Mouse (Mus musculus): Measurements from ENCODE around the gene Nisch. TPM values are rescaled to one million over a fixed set of nuclear protein-coding genes. Genes with fewer than 3 reads are reported as not detected.

The Nisch gene
- polyA plus RNA-seq, 1 experiment from 2014 or later, result 343 TPM

DNA sequence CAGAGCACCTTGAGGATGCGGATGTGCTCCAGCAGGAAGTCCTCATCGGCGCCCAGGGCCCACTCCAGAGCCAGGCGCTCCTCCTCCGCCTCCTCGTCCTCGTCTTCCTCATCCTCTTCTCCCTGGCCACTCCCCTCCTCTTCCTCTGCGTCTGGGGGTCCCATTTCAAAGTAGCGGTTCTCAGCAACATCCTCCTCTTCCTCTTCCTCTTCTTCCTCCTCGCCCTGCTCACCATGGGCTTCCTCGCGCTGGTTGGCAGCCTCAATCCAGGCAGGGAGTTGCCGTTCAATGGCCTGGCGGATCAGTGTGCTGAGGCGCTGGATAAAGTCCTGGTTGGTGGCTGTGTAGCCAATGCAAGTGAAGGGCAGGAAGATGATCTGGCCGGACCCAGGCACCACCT, 39.5 kb downstream of the Nisch start:
- H3K36me3 ChIP-seq (ENCODE audit: control insufficient read depth, insufficient read depth, low read length), result peaks cover 97% of the 10 kb centered on the region
- H3K4me1 ChIP-seq (ENCODE audit: control insufficient read depth, insufficient read depth, low read length), result no peaks in the 10 kb centered on the region
- H3K4me3 ChIP-seq (replicated peaks; ENCODE audit: low read depth, low read length), result no peak overlapping the region
- H3K27me3 ChIP-seq (ENCODE audit: control insufficient read depth, insufficient read depth, low read length), result no peaks in the 10 kb centered on the region
- H3K9me3 ChIP-seq (ENCODE audit: control insufficient read depth, low read length), result no peaks in the 10 kb centered on the region
- 93% methylated on average over 16 of the region's 16 CpGs for WGBS
- ATAC-seq (ENCODE audit: low FRiP score, low TSS enrichment) (no peak), DNase-seq (no peak)
- H3K9ac ChIP-seq (replicated peaks; ENCODE audit: low read length), result no peak overlapping the region
- H3K27ac ChIP-seq (replicated peaks; ENCODE audit: low read depth, low read length), result no peak overlapping the region
- no peak overlapping the region for H3K4me2 ChIP-seq (ENCODE audit: low read length)

GRCm38 (mm10) chr14:31173537-31173936, 43.2 kb downstream of the Nisch start:
- peaks cover 84% of the 10 kb centered on the region for H3K36me3 ChIP-seq (ENCODE audit: control insufficient read depth, insufficient read depth, low read length)
- ATAC-seq (ENCODE audit: low FRiP score, low TSS enrichment), result no peak
- DNase-seq, result no peak
- 94% methylated on average over 7 of the region's 7 CpGs for WGBS
- H3K9me3 ChIP-seq (ENCODE audit: control insufficient read depth, low read length), result no peaks in the 10 kb centered on the region
- no peak overlapping the region for H3K27ac ChIP-seq (replicated peaks; ENCODE audit: low read depth, low read length)
- no peak overlapping the region for H3K9ac ChIP-seq (replicated peaks; ENCODE audit: low read length)
- no peaks in the 10 kb centered on the region for H3K4me1 ChIP-seq (ENCODE audit: control insufficient read depth, insufficient read depth, low read length)
- H3K4me2 ChIP-seq (ENCODE audit: low read length), result no peak overlapping the region
- H3K4me3 ChIP-seq (replicated peaks; ENCODE audit: low read depth, low read length), result no peak overlapping the region
- no peaks in the 10 kb centered on the region for H3K27me3 ChIP-seq (ENCODE audit: control insufficient read depth, insufficient read depth, low read length)

DNA sequence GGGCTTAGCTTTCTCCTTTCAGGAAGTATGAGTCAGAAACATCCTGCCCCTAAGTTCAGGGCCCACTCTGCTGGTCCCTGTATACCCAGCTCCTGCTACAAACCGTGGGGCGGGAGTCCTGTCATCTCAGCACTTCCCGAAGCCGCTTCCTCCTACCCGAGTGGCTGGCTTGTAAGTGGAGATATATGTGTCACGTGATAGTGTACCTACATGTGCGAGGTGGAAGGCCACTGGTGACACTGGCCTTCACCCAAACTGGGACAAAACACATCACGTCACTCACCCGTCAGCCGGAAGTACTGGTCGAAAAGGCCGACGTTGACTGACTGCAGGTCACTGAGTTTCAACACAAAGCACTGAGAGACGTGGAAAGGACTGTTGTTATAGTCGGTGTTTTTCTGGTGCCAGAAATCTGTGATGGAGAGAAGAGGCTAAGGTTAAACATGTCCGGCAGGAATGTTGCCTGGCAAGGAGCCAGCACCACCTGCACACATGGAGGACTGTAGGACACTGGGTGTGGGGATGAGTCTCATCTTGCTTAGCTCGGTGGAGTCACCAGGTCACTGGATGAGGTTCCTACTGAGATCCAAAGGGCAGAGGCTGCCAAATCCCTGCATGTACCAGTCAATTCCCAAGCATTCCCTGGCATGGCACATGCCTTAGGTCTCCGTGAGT, 43.8 kb downstream of the Nisch start:
- Histone ChIP-seq H3K27ac (replicated peaks; ENCODE audit: low read depth, low read length) (no peak overlapping the region), H3K9ac (replicated peaks; ENCODE audit: low read length) (no peak overlapping the region), H3K27me3 (ENCODE audit: control insufficient read depth, insufficient read depth, low read length) (no peaks in the 10 kb centered on the region), H3K9me3 (ENCODE audit: control insufficient read depth, low read length) (no peaks in the 10 kb centered on the region), H3K36me3 (ENCODE audit: control insufficient read depth, insufficient read depth, low read length) (peaks cover 81% of the 10 kb centered on the region), H3K4me1 (ENCODE audit: control insufficient read depth, insufficient read depth, low read length) (no peaks in the 10 kb centered on the region), H3K4me3 (replicated peaks; ENCODE audit: low read depth, low read length) (no peak overlapping the region), H3K4me2 (ENCODE audit: low read length) (no peak overlapping the region)
- 91% methylated on average over 18 of the region's 18 CpGs for WGBS
- ATAC-seq (ENCODE audit: low FRiP score, low TSS enrichment) (no peak), DNase-seq (no peak)

- H3K36me3 ChIP-seq (ENCODE audit: control insufficient read depth, insufficient read depth, low read length), result peaks cover 70% of the 10 kb centered on the region
- ATAC-seq (ENCODE audit: low FRiP score, low TSS enrichment) (no peak), DNase-seq (no peak)
- no peak overlapping the region for H3K4me2 ChIP-seq (ENCODE audit: low read length)
- H3K27ac ChIP-seq (replicated peaks; ENCODE audit: low read depth, low read length), result no peak overlapping the region
- H3K4me3 ChIP-seq (replicated peaks; ENCODE audit: low read depth, low read length), result no peak overlapping the region
- no peaks in the 10 kb centered on the region for H3K4me1 ChIP-seq (ENCODE audit: control insufficient read depth, insufficient read depth, low read length)
- H3K27me3 ChIP-seq (ENCODE audit: control insufficient read depth, insufficient read depth, low read length), result no peaks in the 10 kb centered on the region
- WGBS, result 94% methylated on average over 15 of the region's 15 CpGs
- no peaks in the 10 kb centered on the region for H3K9me3 ChIP-seq (ENCODE audit: control insufficient read depth, low read length)
- no peak overlapping the region for H3K9ac ChIP-seq (replicated peaks; ENCODE audit: low read length)
Measured at GRCm38 (mm10) chr14:31171821-31172220, 44.9 kb downstream of the Nisch start.

- Histone ChIP-seq H3K4me3 (replicated peaks; ENCODE audit: low read depth, low read length) (no peak overlapping the region), H3K9ac (replicated peaks; ENCODE audit: low read length) (no peak overlapping the region), H3K4me1 (ENCODE audit: control insufficient read depth, insufficient read depth, low read length) (no peaks in the 10 kb centered on the region), H3K27me3 (ENCODE audit: control insufficient read depth, insufficient read depth, low read length) (no peaks in the 10 kb centered on the region), H3K9me3 (ENCODE audit: control insufficient read depth, low read length) (no peaks in the 10 kb centered on the region), H3K27ac (replicated peaks; ENCODE audit: low read depth, low read length) (no peak overlapping the region), H3K36me3 (ENCODE audit: control insufficient read depth, insufficient read depth, low read length) (peaks cover 65% of the 10 kb centered on the region), H3K4me2 (ENCODE audit: low read length) (no peak overlapping the region)
- ATAC-seq (ENCODE audit: low FRiP score, low TSS enrichment), result no peak
- WGBS, result 89% methylated on average over 11 of the region's 11 CpGs
- peak; percentile 14 for DNase-seq
Measured at GRCm38 (mm10) chr14:31171386-31171785, 45.4 kb downstream of the Nisch start.

DNA sequence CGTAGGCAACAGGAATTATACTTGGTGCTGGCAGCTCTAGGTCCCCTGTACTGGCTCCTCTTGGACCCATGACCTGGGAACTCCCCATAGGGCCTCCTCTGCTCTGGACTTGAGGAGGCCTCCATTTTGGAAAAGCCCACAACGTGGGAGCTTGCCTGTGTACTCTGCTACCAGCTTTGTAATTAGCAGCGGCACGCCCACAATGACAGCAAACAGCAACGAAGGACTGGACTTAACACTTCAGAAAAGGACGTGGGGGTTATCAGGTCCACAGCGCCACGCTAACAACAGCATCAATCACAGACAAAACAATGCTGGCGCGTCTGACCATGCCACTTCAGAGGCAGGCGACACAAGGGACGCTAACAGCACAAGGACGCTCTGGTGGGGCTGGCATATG, 45.8 kb downstream of the Nisch start:
- no peak for DNase-seq
- Histone ChIP-seq H3K4me3 (replicated peaks; ENCODE audit: low read depth, low read length) (no peak overlapping the region), H3K9me3 (ENCODE audit: control insufficient read depth, low read length) (no peaks in the 10 kb centered on the region), H3K27ac (replicated peaks; ENCODE audit: low read depth, low read length) (no peak overlapping the region), H3K27me3 (ENCODE audit: control insufficient read depth, insufficient read depth, low read length) (no peaks in the 10 kb centered on the region), H3K36me3 (ENCODE audit: control insufficient read depth, insufficient read depth, low read length) (peaks cover 61% of the 10 kb centered on the region), H3K9ac (replicated peaks; ENCODE audit: low read length) (no peak overlapping the region), H3K4me1 (ENCODE audit: control insufficient read depth, insufficient read depth, low read length) (no peaks in the 10 kb centered on the region), H3K4me2 (ENCODE audit: low read length) (no peak overlapping the region)
- WGBS, result 89% methylated on average over 13 of the region's 13 CpGs
- ATAC-seq (ENCODE audit: low FRiP score, low TSS enrichment), result no peak

DNA sequence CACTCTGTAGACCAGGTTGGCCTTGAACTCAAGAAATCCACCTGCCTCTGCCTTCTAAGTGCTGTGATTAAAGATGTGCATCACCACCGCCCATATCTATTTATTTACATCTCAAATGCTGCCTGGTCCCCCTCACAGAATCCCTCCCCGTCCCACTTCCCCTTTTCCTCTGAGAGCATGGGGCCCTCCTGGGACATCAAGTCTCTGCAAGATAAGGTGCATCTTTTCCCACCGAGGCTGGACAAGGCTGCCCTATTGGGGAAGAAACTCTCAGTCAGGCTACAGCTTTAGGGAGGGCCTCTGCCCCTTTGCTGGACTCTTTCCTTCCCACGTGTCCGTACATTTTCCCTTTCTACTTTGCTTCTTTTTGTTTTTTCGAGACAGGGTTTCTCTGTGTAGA, 47.2 kb downstream of the Nisch start:
- ATAC-seq (ENCODE audit: low FRiP score, low TSS enrichment), result no peak
- Histone ChIP-seq H3K4me3 (replicated peaks; ENCODE audit: low read depth, low read length) (no peak overlapping the region), H3K4me1 (ENCODE audit: control insufficient read depth, insufficient read depth, low read length) (no peaks in the 10 kb centered on the region), H3K27ac (replicated peaks; ENCODE audit: low read depth, low read length) (no peak overlapping the region), H3K9me3 (ENCODE audit: control insufficient read depth, low read length) (no peaks in the 10 kb centered on the region), H3K27me3 (ENCODE audit: control insufficient read depth, insufficient read depth, low read length) (no peaks in the 10 kb centered on the region), H3K9ac (replicated peaks; ENCODE audit: low read length) (no peak overlapping the region), H3K36me3 (ENCODE audit: control insufficient read depth, insufficient read depth, low read length) (peaks cover 47% of the 10 kb centered on the region), H3K4me2 (ENCODE audit: low read length) (no peak overlapping the region)
- 86% methylated on average over 6 of the region's 6 CpGs for WGBS
- no peak for DNase-seq

DNA sequence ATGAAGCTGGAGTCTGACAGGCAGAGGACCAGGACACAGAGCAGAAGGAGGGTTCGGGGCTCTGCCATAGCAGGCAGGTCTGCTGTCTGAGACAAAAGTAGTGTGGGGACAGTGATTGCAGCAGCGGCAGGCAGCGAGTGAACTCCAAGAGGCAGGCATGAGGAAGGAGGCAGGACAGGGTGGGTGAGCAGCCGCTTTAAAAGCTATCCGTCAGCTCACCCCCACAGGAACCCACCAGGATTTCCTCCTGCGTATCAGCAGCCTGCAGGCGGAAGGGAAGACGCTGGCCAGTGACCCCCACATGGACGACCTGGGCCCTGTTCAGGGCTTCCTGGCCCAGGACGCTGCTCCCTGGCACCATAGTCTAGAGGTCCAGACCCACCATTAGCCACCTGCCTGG, 48.3 kb downstream of the Nisch start, which contains the start of gene Stab1:
Gene Stab1, minus strand, starts transcription at position 217 of the 400 bp plus-strand sequence.
- Histone ChIP-seq H3K4me2 (ENCODE audit: low read length) (no peak within 1 kb of the TSS), H3K36me3 (ENCODE audit: control insufficient read depth, insufficient read depth, low read length) (peaks cover 36% of the 10 kb centered on the region), H3K27ac (replicated peaks; ENCODE audit: low read depth, low read length) (no peak within 1 kb of the TSS), H3K9ac (replicated peaks; ENCODE audit: low read length) (no peak within 1 kb of the TSS), H3K9me3 (ENCODE audit: control insufficient read depth, low read length) (no peaks in the 10 kb centered on the region), H3K27me3 (ENCODE audit: control insufficient read depth, insufficient read depth, low read length) (no peaks in the 10 kb centered on the region), H3K4me1 (ENCODE audit: control insufficient read depth, insufficient read depth, low read length) (no peaks in the 10 kb centered on the region), H3K4me3 (replicated peaks; ENCODE audit: low read depth, low read length) (no peak within 1 kb of the TSS)
- ATAC-seq (ENCODE audit: low FRiP score, low TSS enrichment) (no peak), DNase-seq (no peak)
- WGBS, result 59% methylated on average over 10 of the region's 10 CpGs

GRCm38 (mm10) chr14:31166827-31167226, 49.9 kb downstream of the Nisch start:
- 64% methylated on average over 9 of the region's 9 CpGs for WGBS
- no peak overlapping the region for H3K4me2 ChIP-seq (ENCODE audit: low read length)
- H3K4me3 ChIP-seq (replicated peaks; ENCODE audit: low read depth, low read length), result no peak overlapping the region
- ATAC-seq (ENCODE audit: low FRiP score, low TSS enrichment) (no peak), DNase-seq (no peak)
- H3K9me3 ChIP-seq (ENCODE audit: control insufficient read depth, low read length), result no peaks in the 10 kb centered on the region
- H3K4me1 ChIP-seq (ENCODE audit: control insufficient read depth, insufficient read depth, low read length), result no peaks in the 10 kb centered on the region
- H3K36me3 ChIP-seq (ENCODE audit: control insufficient read depth, insufficient read depth, low read length), result peaks cover 20% of the 10 kb centered on the region
- H3K27ac ChIP-seq (replicated peaks; ENCODE audit: low read depth, low read length), result no peak overlapping the region
- H3K27me3 ChIP-seq (ENCODE audit: control insufficient read depth, insufficient read depth, low read length), result no peaks in the 10 kb centered on the region
- H3K9ac ChIP-seq (replicated peaks; ENCODE audit: low read length), result no peak overlapping the region
